Mouse (Mus musculus): ENCODE measurements at regions not wholly inside any gene's neighbourhood (a gene's known extent, or its start where the extent isn't known, plus 50 kb on each side); places are given as distances from the start of the nearest gene placed in this dataset.

GRCm38 (mm10) chr15:42369603-42370002 lies 2235.4 kb downstream of the 9330182O14Rik start:
- TF ChIP-seq POLR2A (IDR thresholded peaks at IDR 0.05; ENCODE audit: insufficient read depth, low read depth, low read length) (no peak), CTCF (IDR thresholded peaks at IDR 0.05; ENCODE audit: insufficient read depth, low read depth, low read length) (no peak)
